Mouse (Mus musculus): ENCODE measurements around the gene Gm1604a. TPM values are rescaled to one million over a fixed set of nuclear protein-coding genes. Genes with fewer than 3 reads are reported as not detected.
"Not testable (repeated sequence)": the region's sequence is repeated elsewhere in the genome, so short reads cannot be mapped to it uniquely, and the experiment has no call there.

The Gm1604a gene
- polyA plus RNA-seq, 1 experiment from 2014 or later: not detected

GRCm38 (mm10) chr17:7126475-7126874, 101.1 kb downstream of the Gm1604a start:
- not testable (repeated sequence) for H3K4me2 ChIP-seq (replicated peaks; ENCODE audit: low read depth, low read length); H3K9ac ChIP-seq (ENCODE audit: low read depth, low read length); H3K27ac ChIP-seq (ENCODE audit: low read depth, low read length); H3K27me3 ChIP-seq (ENCODE audit: control insufficient read depth, insufficient read depth, low read length); H3K36me3 ChIP-seq (ENCODE audit: control insufficient read depth, insufficient read depth, low read length); ATAC-seq (ENCODE audit: low FRiP score, low TSS enrichment); H3K4me3 ChIP-seq (ENCODE audit: low read length); H3K9me3 ChIP-seq (ENCODE audit: control insufficient read depth, low read length); H3K4me1 ChIP-seq (ENCODE audit: control insufficient read depth, insufficient read depth, low read length)
- 29% methylated on average over 7 of the region's 10 CpGs for WGBS

GRCm38 (mm10) chr17:7134002-7134401, 108.6 kb downstream of the Gm1604a start:
- not testable (repeated sequence) for H3K27ac ChIP-seq (ENCODE audit: low read depth, low read length); H3K4me3 ChIP-seq (ENCODE audit: low read length); ATAC-seq (ENCODE audit: low FRiP score, low TSS enrichment); H3K9me3 ChIP-seq (ENCODE audit: control insufficient read depth, low read length); H3K9ac ChIP-seq (ENCODE audit: low read depth, low read length); H3K27me3 ChIP-seq (ENCODE audit: control insufficient read depth, insufficient read depth, low read length); H3K4me1 ChIP-seq (ENCODE audit: control insufficient read depth, insufficient read depth, low read length); H3K4me2 ChIP-seq (replicated peaks; ENCODE audit: low read depth, low read length); H3K36me3 ChIP-seq (ENCODE audit: control insufficient read depth, insufficient read depth, low read length)
- no CpG with 5 or more reads among the region's 7 CpGs for WGBS

DNA sequence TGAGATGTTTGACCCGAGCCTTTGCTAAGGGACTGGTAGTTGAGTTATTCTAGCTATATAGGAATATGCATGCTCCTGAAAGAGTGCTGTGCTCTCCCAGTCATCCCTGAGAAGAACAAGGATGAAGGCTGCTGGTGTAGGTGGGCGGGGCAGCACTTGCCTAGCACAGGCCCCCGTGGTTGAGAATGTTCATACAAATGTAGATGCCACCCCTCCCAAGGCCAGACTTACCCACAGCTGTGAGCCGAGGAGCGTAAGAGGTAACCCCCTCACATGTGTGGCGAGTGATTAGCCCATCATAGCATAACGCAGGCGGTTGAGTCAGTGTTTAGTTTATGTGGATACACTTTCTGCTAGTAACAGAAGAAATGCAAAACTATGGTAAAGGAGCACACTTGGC, 109.9 kb downstream of the Gm1604a start:
- WGBS: 86% methylated on average over 7 of the region's 8 CpGs
- not testable (repeated sequence) for H3K36me3 ChIP-seq (ENCODE audit: control insufficient read depth, insufficient read depth, low read length); H3K4me3 ChIP-seq (ENCODE audit: low read length); H3K27me3 ChIP-seq (ENCODE audit: control insufficient read depth, insufficient read depth, low read length); H3K9me3 ChIP-seq (ENCODE audit: control insufficient read depth, low read length); H3K27ac ChIP-seq (ENCODE audit: low read depth, low read length); H3K9ac ChIP-seq (ENCODE audit: low read depth, low read length); H3K4me2 ChIP-seq (replicated peaks; ENCODE audit: low read depth, low read length); ATAC-seq (ENCODE audit: low FRiP score, low TSS enrichment); H3K4me1 ChIP-seq (ENCODE audit: control insufficient read depth, insufficient read depth, low read length)

Other genes starting within 250 kb of the Gm1604a start
- gene Ezr, start 242.8 kb upstream of the Gm1604a start, polyA plus RNA-seq (2014; fragmentation: Nextera tagmentation; extraction: Ambion mirVana): 96.7 and 158 TPM in 2 replicates
- gene Rsph3b, start 76.9 kb upstream of the Gm1604a start, polyA plus RNA-seq (2014; fragmentation: Nextera tagmentation; extraction: Ambion mirVana): 38.6 and 45.0 TPM in 2 replicates
- 59.9 and 80.2 TPM in 2 replicates for gene Tagap1, start 64.4 kb upstream of the Gm1604a start, polyA plus RNA-seq (2014; fragmentation: Nextera tagmentation; extraction: Ambion mirVana)
- 256 and 257 TPM in 2 replicates for gene Rnaset2b, start 54.9 kb upstream of the Gm1604a start, polyA plus RNA-seq (2014; fragmentation: Nextera tagmentation; extraction: Ambion mirVana)
- 0.16 TPM in 1 of 2 replicates, not detected in the other for gene Gm49721, start 46.7 kb upstream of the Gm1604a start, polyA plus RNA-seq (2014; fragmentation: Nextera tagmentation; extraction: Ambion mirVana)
- 18.3 and 30.7 TPM in 2 replicates for gene Rps6ka2, start 144.5 kb downstream of the Gm1604a start, polyA plus RNA-seq (2014; fragmentation: Nextera tagmentation; extraction: Ambion mirVana)

Data from kidney, embryonic 14.5 days (tissue).